Mouse (Mus musculus) lung, embryonic 14.5 days (tissue): ENCODE measurements around the gene Uba52. TPM values are rescaled to one million over a fixed set of nuclear protein-coding genes. Genes with fewer than 3 reads are reported as not detected.

Experiments
- ATAC-seq: fragments of 200-750 bp; cut with Nextera tagmentation; 2 replicates; pipeline ENCODE4 v1.8.0; 2017; ENCODE audit warnings: mild to moderate bottlenecking, moderate TSS enrichment, moderate library complexity; ENCODE audit not compliant: insufficient read depth
- DNase-seq: peaks from one replicate; pipeline ENCODE4 v3.0.0-alpha.2; 2015
- H3K27ac ChIP-seq: fragments of 300-500 bp; sonication (generic); 2 replicates; pipeline ENCODE4 v1.5.1; 2014; ENCODE audit warnings: low read depth, mild to moderate bottlenecking, moderate library complexity
- H3K27me3 ChIP-seq: fragments of 300-500 bp; sonication (generic); 2 replicates; pipeline ENCODE4 v1.6.1; 2014; ENCODE audit warnings: low read length, control low read depth; ENCODE audit not compliant: insufficient read depth
- H3K36me3 ChIP-seq: fragments of 300-500 bp; sonication (generic); 2 replicates; pipeline ENCODE4 v1.6.1; 2014; ENCODE audit warnings: control low read depth; ENCODE audit not compliant: insufficient read depth
- H3K4me1 ChIP-seq: fragments of 300-500 bp; sonication (generic); 2 replicates; pipeline ENCODE4 v1.6.1; 2014; ENCODE audit warnings: antibody characterized with exemption, control low read depth; ENCODE audit not compliant: insufficient read depth
- H3K4me2 ChIP-seq: fragments of 300-500 bp; sonication (generic); 2 replicates; pipeline ENCODE4 v1.6.1; 2014; ENCODE audit warnings: mild to moderate bottlenecking
- H3K4me3 ChIP-seq: fragments of 300-500 bp; sonication (generic); 2 replicates; pipeline ENCODE4 v1.5.1; 2014; ENCODE audit warnings: low read depth, low read length
- H3K9ac ChIP-seq: fragments of 300-500 bp; sonication (generic); 2 replicates; pipeline ENCODE4 v1.6.1; 2014
- H3K9me3 ChIP-seq: fragments of 300-500 bp; sonication (generic); 2 replicates; pipeline ENCODE4 v1.6.1; 2016; ENCODE audit warnings: low read depth, low read length, control low read depth
- CTCF ChIP-seq: IDR thresholded peaks from 2 replicates; pipeline ENCODE4 v1.5.1; 2016; ENCODE audit warnings: antibody characterized with exemption, low read depth
- WGBS: fragments of 180-500 bp; shearing (Covaris S2); extraction: QIAGEN DNeasy Blood & Tissue Kit; methylation state at CpG from one replicate; pipeline ENCODE4 v1.1.7; 2014; 5-methylcytosine and 5-hydroxymethylcytosine counted together
- polyA plus RNA-seq: library from polyadenylated mRNA; unstranded; fragments of >200 nt; fragmentation: Nextera tagmentation; extraction: Ambion mirVana; gene quantifications from 2 replicates; pipeline ENCODE4 v1.2.1, GENCODE M21; 2014

Gene Uba52
- polyA plus RNA-seq, 1 experiment from 2014 or later = 1,036 TPM

DNA sequence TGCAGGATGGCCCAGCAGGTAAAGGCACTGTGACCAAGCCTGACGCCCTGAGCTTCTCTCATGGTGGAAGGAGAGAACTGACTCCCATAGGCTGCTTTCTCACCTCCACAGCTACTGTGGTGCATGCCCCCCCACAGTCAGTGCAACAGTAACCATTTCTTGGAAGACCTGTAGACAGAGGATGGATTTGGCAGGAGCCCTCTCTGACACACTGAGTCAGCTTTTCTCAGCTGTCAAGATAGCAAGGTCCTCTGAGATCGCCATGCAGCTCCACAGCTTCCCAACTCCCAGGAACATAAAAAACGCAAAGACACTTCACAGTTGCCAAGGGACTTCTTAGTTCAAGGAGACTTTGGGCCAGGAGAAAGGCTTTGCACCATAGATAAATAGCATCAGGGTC, 52.1 kb downstream of the Uba52 start:
- Histone ChIP-seq H3K4me3 (no peak overlapping the region), H3K27me3 (no peaks in the 10 kb centered on the region)
- 73% methylated on average over 3 of the region's 3 CpGs for WGBS

More for the DNA sequence above, 52.1 kb downstream of the Uba52 start:
- no peak for DNase-seq
- Histone ChIP-seq H3K36me3 (no peaks in the 10 kb centered on the region), H3K27ac (no peak overlapping the region), H3K9me3 (no peaks in the 10 kb centered on the region), H3K4me2 (no peak overlapping the region), H3K4me1 (no peaks in the 10 kb centered on the region), H3K9ac (no peak overlapping the region)
- no peak for ATAC-seq
- TF ChIP-seq CTCF = no peak

Other genes starting within 250 kb of the Uba52 start
- gene Homer3, start 228.0 kb downstream of the Uba52 start, polyA plus RNA-seq = 66.4 and 77.9 TPM in 2 replicates
- 46.1 and 47.9 TPM in 2 replicates for gene Ddx49, start 208.3 kb downstream of the Uba52 start, polyA plus RNA-seq
- 286 and 303 TPM in 2 replicates for gene Cope, start 208.3 kb downstream of the Uba52 start, polyA plus RNA-seq
- 2.7 and 3.6 TPM in 2 replicates for gene Cers1, start 195.0 kb downstream of the Uba52 start, polyA plus RNA-seq
- gene Gdf1, start 181.0 kb downstream of the Uba52 start, polyA plus RNA-seq = 2.4 and 4.2 TPM in 2 replicates
- 23.3 and 27.2 TPM in 2 replicates for gene Upf1, start 157.5 kb downstream of the Uba52 start, polyA plus RNA-seq
- gene Comp, start 137.2 kb downstream of the Uba52 start, polyA plus RNA-seq = 0.43 and 0.53 TPM in 2 replicates
- gene Crtc1, start 71.2 kb downstream of the Uba52 start, polyA plus RNA-seq = 15.5 and 21.8 TPM in 2 replicates
- 21.8 and 24.4 TPM in 2 replicates for gene Klhl26, start 33.8 kb downstream of the Uba52 start, polyA plus RNA-seq
- gene Tmem59l, start 23.4 kb downstream of the Uba52 start, polyA plus RNA-seq = 6.7 and 8.3 TPM in 2 replicates
- 151 and 165 TPM in 2 replicates for gene Crlf1, start 17.6 kb downstream of the Uba52 start, polyA plus RNA-seq
- gene Rex1bd, start 4.0 kb downstream of the Uba52 start, polyA plus RNA-seq = 113 and 126 TPM in 2 replicates
- gene Fkbp8, start 16.9 kb upstream of the Uba52 start, polyA plus RNA-seq = 239 and 245 TPM in 2 replicates
- gene Kxd1, start 17.2 kb upstream of the Uba52 start, polyA plus RNA-seq = 56.3 and 59.0 TPM in 2 replicates
- 18.5 and 20.0 TPM in 2 replicates for gene Ell, start 28.7 kb upstream of the Uba52 start, polyA plus RNA-seq
- 91.6 and 107 TPM in 2 replicates for gene Isyna1, start 83.6 kb upstream of the Uba52 start, polyA plus RNA-seq
- 127 and 143 TPM in 2 replicates for gene Ssbp4, start 98.1 kb upstream of the Uba52 start, polyA plus RNA-seq
- 1.9 TPM in 2 replicates for gene Lrrc25, start 105.4 kb upstream of the Uba52 start, polyA plus RNA-seq
- gene Gdf15, start 121.7 kb upstream of the Uba52 start, polyA plus RNA-seq = 0.12 and 0.22 TPM in 2 replicates
- 46.6 and 48.2 TPM in 2 replicates for gene Pgpep1, start 149.6 kb upstream of the Uba52 start, polyA plus RNA-seq
- gene Lsm4, start 162.4 kb upstream of the Uba52 start, polyA plus RNA-seq = 305 and 327 TPM in 2 replicates
- 70.1 and 72.9 TPM in 2 replicates for gene Jund, start 188.1 kb upstream of the Uba52 start, polyA plus RNA-seq
- gene Iqcn, start 192.7 kb upstream of the Uba52 start, polyA plus RNA-seq = 0.04 TPM in 1 of 2 replicates, not detected in the other
- gene Gm3336, start 207.7 kb upstream of the Uba52 start, polyA plus RNA-seq = not detected in 2 replicates
- gene Pde4c, start 212.9 kb upstream of the Uba52 start, polyA plus RNA-seq = 0.17 and 0.23 TPM in 2 replicates
- 10.5 and 12.0 TPM in 2 replicates for gene Rab3a, start 243.9 kb upstream of the Uba52 start, polyA plus RNA-seq